Mouse (Mus musculus) kidney, adult 18-20 months (tissue): ENCODE results near the gene Adam15.

Source experiments
- DNase-seq: peaks from one replicate; pipeline ENCODE4 v3.0.0; 2021

The Adam15 gene

GRCm38 (mm10) chr3:89383651-89384255, 34.0 kb upstream of the Adam15 start:
- no peak for DNase-seq

- no peak for DNase-seq
These were observed 33.2 kb upstream of the Adam15 start for GRCm38 (mm10) chr3:89382950-89383349.

GRCm38 (mm10) chr3:89382033-89382882, 32.5 kb upstream of the Adam15 start:
- DNase-seq: no peak

GRCm38 (mm10) chr3:89381233-89381632, 31.4 kb upstream of the Adam15 start:
- no peak for DNase-seq

GRCm38 (mm10) chr3:89380711-89381110, 30.9 kb upstream of the Adam15 start:
- DNase-seq: no peak

GRCm38 (mm10) chr3:89380291-89380690, 30.5 kb upstream of the Adam15 start:
- no peak for DNase-seq

GRCm38 (mm10) chr3:89379388-89380131, 29.8 kb upstream of the Adam15 start:
- no peak for DNase-seq

- DNase-seq: peak; percentile 78
These were observed 28.7 kb upstream of the Adam15 start for GRCm38 (mm10) chr3:89378394-89379067.

- no peak for DNase-seq
These were observed 28.0 kb upstream of the Adam15 start for GRCm38 (mm10) chr3:89377831-89378230.

- no peak for DNase-seq
These were observed 23.9 kb upstream of the Adam15 start for GRCm38 (mm10) chr3:89373581-89374231.

GRCm38 (mm10) chr3:89367338-89367737, 17.5 kb upstream of the Adam15 start:
- DNase-seq: no peak

- no peak for DNase-seq
These were observed 16.0 kb upstream of the Adam15 start for GRCm38 (mm10) chr3:89365486-89366414.

- DNase-seq: no peak
These were observed 15.3 kb upstream of the Adam15 start, which contains the start of gene Dcst1 for GRCm38 (mm10) chr3:89365153-89365485. Dcst1 (minus strand) TSS chr3:89365253.

- DNase-seq: no peak
These were observed 14.8 kb upstream of the Adam15 start for GRCm38 (mm10) chr3:89364631-89365030.

GRCm38 (mm10) chr3:89361675-89362074, 11.9 kb upstream of the Adam15 start, which contains the start of gene Dcst2:
Dcst2 (plus strand) TSS chr3:89361975.
- DNase-seq: no peak

GRCm38 (mm10) chr3:89360237-89360636, 10.4 kb upstream of the Adam15 start:
- DNase-seq: no peak

GRCm38 (mm10) chr3:89359630-89360029, 9.8 kb upstream of the Adam15 start:
- no peak for DNase-seq

- no peak for DNase-seq
These were observed 6.2 kb upstream of the Adam15 start for GRCm38 (mm10) chr3:89356029-89356428.

GRCm38 (mm10) chr3:89355512-89355902, 5.7 kb upstream of the Adam15 start:
- peak; percentile 51 for DNase-seq

- DNase-seq: peak; percentile 91
These were observed 5.2 kb upstream of the Adam15 start for GRCm38 (mm10) chr3:89354816-89355511.

GRCm38 (mm10) chr3:89351271-89351670, 1.5 kb upstream of the Adam15 start:
- peak; percentile 40 for DNase-seq
